Mouse (Mus musculus) urinary bladder, adult 18-20 months (tissue): Measurements from ENCODE around the gene BC049352.
A peak's percentile ranks its signal among the peaks of the same experiment; 100 is the strongest.

ENCODE experiments used
- DNase-seq, 2 experiments: peaks; one replicate each; pipeline ENCODE4 v3.0.0; 2022; ENCODE audit warnings: low spot score in 2 of 2, mixed read lengths in 2 of 2

Gene BC049352

GRCm38 (mm10) chr9:45189661-45190174, 7.9 kb downstream of the BC049352 start:
- no peak for DNase-seq

- DNase-seq = no peak
Observed at GRCm38 (mm10) chr9:45195468-45195867, 13.7 kb downstream of the BC049352 start.

- DNase-seq = no peak
Observed at GRCm38 (mm10) chr9:45196125-45196830, 14.5 kb downstream of the BC049352 start.

GRCm38 (mm10) chr9:45197549-45197948, 15.7 kb downstream of the BC049352 start:
- DNase-seq = no peak

GRCm38 (mm10) chr9:45201319-45201947, 19.6 kb downstream of the BC049352 start:
- no peak for DNase-seq

- DNase-seq = no peak
Observed at GRCm38 (mm10) chr9:45202021-45202798, 20.4 kb downstream of the BC049352 start.

- DNase-seq = peak; percentile 21 to 48
Observed at GRCm38 (mm10) chr9:45203797-45204410, 22.1 kb downstream of the BC049352 start, which contains the start of gene Tmprss4. Gene Tmprss4 (minus strand): TSS chr9:45204092.

GRCm38 (mm10) chr9:45205143-45205542, 23.3 kb downstream of the BC049352 start:
- DNase-seq = no peak

- no peak for DNase-seq
Observed at GRCm38 (mm10) chr9:45206121-45206520, 24.3 kb downstream of the BC049352 start.

GRCm38 (mm10) chr9:45207015-45207743, 25.4 kb downstream of the BC049352 start:
- no peak for DNase-seq

- DNase-seq = no peak
Observed at GRCm38 (mm10) chr9:45212001-45212400, 30.2 kb downstream of the BC049352 start.

GRCm38 (mm10) chr9:45215526-45216179, 33.8 kb downstream of the BC049352 start:
- DNase-seq = no peak

- DNase-seq = no peak
Observed at GRCm38 (mm10) chr9:45219644-45220043, 37.8 kb downstream of the BC049352 start.

GRCm38 (mm10) chr9:45221567-45221966, 39.8 kb downstream of the BC049352 start:
- peak; percentile 81 to 85 for DNase-seq

- DNase-seq = no peak
Observed at GRCm38 (mm10) chr9:45229359-45229758, 47.6 kb downstream of the BC049352 start.

GRCm38 (mm10) chr9:45235668-45236227, 53.9 kb downstream of the BC049352 start:
- no peak for DNase-seq

GRCm38 (mm10) chr9:45236744-45237143, 54.9 kb downstream of the BC049352 start:
- no peak for DNase-seq

- no peak for DNase-seq
Observed at GRCm38 (mm10) chr9:45241397-45241796, 59.6 kb downstream of the BC049352 start.

- DNase-seq = no peak
Observed at GRCm38 (mm10) chr9:45245432-45245831, 63.6 kb downstream of the BC049352 start.

- DNase-seq = no peak
Observed at GRCm38 (mm10) chr9:45246060-45246459, 64.3 kb downstream of the BC049352 start.
